7 mouse cellular contexts compared by ENCODE assay signal in genomic region chr17:56141702-56142605, GRCm38 (mm10). TPM values are rescaled to one million over a fixed set of nuclear protein-coding genes. Genes with fewer than 3 reads are reported as not detected.
A peak's percentile ranks its signal among the peaks of the same experiment; 100 is the strongest.
DNase-seq lines count a peak whose midpoint lies in the region; ATAC-seq lines count a peak whose summit lies in the region.

No protein-coding gene starts in this region.

- H3K27ac ChIP-seq in liver, embryonic 12.5 days: no peak overlapping the region

- 4% methylated on average over 40 of the region's 47 CpGs for WGBS in liver, embryonic 12.5 days (ENCODE audit: insufficient replicate concordance)

- peak; percentile 76 for DNase-seq in embryo, embryonic 11 days
- DNase-seq in heart, postnatal 4 days: peak; percentile 54
- DNase-seq in right cerebral cortex, postnatal 10 days (ENCODE audit: low spot score in 2 of 2): peak; percentile 75 to 78

- peaks cover 98% of the 10 kb centered on the region for H3K27me3 ChIP-seq in megakaryocyte, embryonic 14.5 days (replicated peaks)
- peaks cover 100% of the 10 kb centered on the region for H3K27me3 ChIP-seq in liver, embryonic 12.5 days (replicated peaks)

- no peak overlapping the region for H3K9ac ChIP-seq in liver, embryonic 12.5 days

- peak overlapping the region; percentile 83 for H3K4me3 ChIP-seq in megakaryocyte, embryonic 14.5 days (replicated peaks)
- H3K4me3 ChIP-seq in liver, embryonic 12.5 days: peak overlapping the region; percentile 33; the same call in 1 of the 2 replicates

- peak overlapping the region; percentile 62 for H3K4me2 ChIP-seq in liver, embryonic 12.5 days

- H3K4me1 ChIP-seq in megakaryocyte, embryonic 14.5 days: peaks cover 81% of the 10 kb centered on the region
- peaks cover 40% of the 10 kb centered on the region for H3K4me1 ChIP-seq in liver, embryonic 12.5 days

- no peak for ATAC-seq in megakaryocyte, adult 5-6 weeks (ENCODE audit: poor library complexity, severe bottlenecking)
- no peak; the same call in 1 of the 2 replicates for ATAC-seq in liver, embryonic 12.5 days
- no peak for ATAC-seq in erythroid progenitor cell, adult 5-6 weeks (replicated peaks; ENCODE audit: low FRiP score, poor library complexity, severe bottlenecking)

- no peaks in the 10 kb centered on the region for H3K9me3 ChIP-seq in megakaryocyte, embryonic 14.5 days
- H3K9me3 ChIP-seq in liver, embryonic 12.5 days (replicated peaks): no peaks in the 10 kb centered on the region

- H3K36me3 ChIP-seq in megakaryocyte, embryonic 14.5 days (replicated peaks; ENCODE audit: low read length): no peaks in the 10 kb centered on the region
- H3K36me3 ChIP-seq in liver, embryonic 12.5 days: no peaks in the 10 kb centered on the region

RNA-seq across cellular contexts. Expression of gene Sema6b, which starts 1.8 kb away (rescaled TPM):
- 19.4 and 37.0 TPM in 2 replicates for polyA plus RNA-seq in megakaryocyte, embryonic 14.5 days (2012; ENCODE audit: insufficient read depth, low replicate concordance)
- total RNA-seq in megakaryocyte, adult 5-6 weeks (2015): 1.5 TPM in 2 replicates
- total RNA-seq in megakaryocyte, adult 5-6 weeks (2017): 2.0 and 2.7 TPM in 2 replicates
- 1 to 10 TPM; 6.3 to 7.2 TPM for total RNA-seq in heart, postnatal 4 days (2021)
- polyA plus RNA-seq in liver, embryonic 12.5 days (2016; fragmentation: Nextera tagmentation; extraction: Ambion mirVana): 1.5 and 1.7 TPM in 2 replicates
- total RNA-seq in erythroid progenitor cell, adult 5-6 weeks (2015; ENCODE audit: low replicate concordance): 1.4 TPM in 1 of 2 replicates, not detected in the other
- 0.83 TPM in 1 of 2 replicates, not detected in the other for total RNA-seq in erythroid progenitor cell, adult 5-6 weeks (2017; ENCODE audit: low replicate concordance)

RNA-seq across cellular contexts. Expression of gene Lrg1, which starts 20.2 kb away (rescaled TPM):
- 2.7 TPM in 1 of 2 replicates, not detected in the other for polyA plus RNA-seq in megakaryocyte, embryonic 14.5 days (2012; ENCODE audit: insufficient read depth, low replicate concordance)
- total RNA-seq in megakaryocyte, adult 5-6 weeks (2015): 17.6 and 20.1 TPM in 2 replicates
- 23.9 and 33.9 TPM in 2 replicates for total RNA-seq in megakaryocyte, adult 5-6 weeks (2017)
- 1 to 10 TPM; 5.2 TPM for total RNA-seq in heart, postnatal 4 days (2021)
- 0.27 and 0.48 TPM in 2 replicates for polyA plus RNA-seq in liver, embryonic 12.5 days (2016; fragmentation: Nextera tagmentation; extraction: Ambion mirVana)
- 1.7 and 8.6 TPM in 2 replicates for total RNA-seq in erythroid progenitor cell, adult 5-6 weeks (2015; ENCODE audit: low replicate concordance)
- total RNA-seq in erythroid progenitor cell, adult 5-6 weeks (2017; ENCODE audit: low replicate concordance): 3.9 and 6.9 TPM in 2 replicates

RNA-seq across cellular contexts. Expression of gene Tnfaip8l1, which starts 20.3 kb away (rescaled TPM):
- 0.94 and 3.0 TPM in 2 replicates for polyA plus RNA-seq in megakaryocyte, embryonic 14.5 days (2012; ENCODE audit: insufficient read depth, low replicate concordance)
- 4.3 and 4.4 TPM in 2 replicates for total RNA-seq in megakaryocyte, adult 5-6 weeks (2015)
- total RNA-seq in megakaryocyte, adult 5-6 weeks (2017): 3.2 and 4.8 TPM in 2 replicates
- 1 to 10 TPM; 5.9 to 6.0 TPM for total RNA-seq in heart, postnatal 4 days (2021)
- 3.7 TPM in 2 replicates for polyA plus RNA-seq in liver, embryonic 12.5 days (2016; fragmentation: Nextera tagmentation; extraction: Ambion mirVana)
- 1.3 and 1.4 TPM in 2 replicates for total RNA-seq in erythroid progenitor cell, adult 5-6 weeks (2015; ENCODE audit: low replicate concordance)
- total RNA-seq in erythroid progenitor cell, adult 5-6 weeks (2017; ENCODE audit: low replicate concordance): 0.26 and 1.6 TPM in 2 replicates

RNA-seq across cellular contexts. Expression of gene Plin5, which starts 24.6 kb away (rescaled TPM):
- polyA plus RNA-seq in megakaryocyte, embryonic 14.5 days (2012; ENCODE audit: insufficient read depth, low replicate concordance): not detected in 2 replicates
- 0.18 TPM in 1 of 2 replicates, not detected in the other for total RNA-seq in megakaryocyte, adult 5-6 weeks (2015)
- 0.45 TPM in 1 of 2 replicates, not detected in the other for total RNA-seq in megakaryocyte, adult 5-6 weeks (2017)
- total RNA-seq in heart, postnatal 4 days (2021): 10 to 100 TPM; 61.6 to 67.6 TPM
- polyA plus RNA-seq in liver, embryonic 12.5 days (2016; fragmentation: Nextera tagmentation; extraction: Ambion mirVana): 0.25 and 0.38 TPM in 2 replicates
- not detected in 2 replicates for total RNA-seq in erythroid progenitor cell, adult 5-6 weeks (2015; ENCODE audit: low replicate concordance)
- not detected in 2 replicates for total RNA-seq in erythroid progenitor cell, adult 5-6 weeks (2017; ENCODE audit: low replicate concordance)

RNA-seq across cellular contexts. Expression of gene Plin4, which starts 32.4 kb away (rescaled TPM):
- not detected in 2 replicates for polyA plus RNA-seq in megakaryocyte, embryonic 14.5 days (2012; ENCODE audit: insufficient read depth, low replicate concordance)
- 0.09 TPM in 2 replicates for total RNA-seq in megakaryocyte, adult 5-6 weeks (2015)
- 0.18 TPM in 1 of 2 replicates, not detected in the other for total RNA-seq in megakaryocyte, adult 5-6 weeks (2017)
- 10 to 100 TPM; 71.5 to 79.8 TPM for total RNA-seq in heart, postnatal 4 days (2021)
- polyA plus RNA-seq in liver, embryonic 12.5 days (2016; fragmentation: Nextera tagmentation; extraction: Ambion mirVana): 0.05 and 0.06 TPM in 2 replicates
- not detected in 2 replicates for total RNA-seq in erythroid progenitor cell, adult 5-6 weeks (2015; ENCODE audit: low replicate concordance)
- total RNA-seq in erythroid progenitor cell, adult 5-6 weeks (2017; ENCODE audit: low replicate concordance): not detected in 2 replicates
